Mouse (Mus musculus) brain, embryonic 14.5 days (tissue): ENCODE data around the gene Mitf.

Experiments
- CTCF ChIP-seq: fragments of 200-500 bp; IDR thresholded peaks from 2 replicates; pipeline ENCODE4 v1.5.1; 2012; ENCODE audit warnings: inconsistent platforms, mild to moderate bottlenecking, moderate library complexity, borderline replicate concordance; ENCODE audit not compliant: insufficient read depth, insufficient read length; ENCODE audit errors: extremely low read depth
- POLR2A ChIP-seq: fragments of 200-500 bp; IDR thresholded peaks from 2 replicates; pipeline ENCODE4 v1.6.1; 2012; ENCODE audit warnings: mild to moderate bottlenecking, inconsistent platforms, borderline replicate concordance; ENCODE audit not compliant: poor library complexity, insufficient read depth, insufficient read length, severe bottlenecking; ENCODE audit errors: extremely low read depth

- no peak for TF ChIP-seq CTCF
- no peak for TF ChIP-seq POLR2A
Observed at GRCm38 (mm10) chr6:97873102-97873501, 66.2 kb downstream of the Mitf start.
